Mouse (Mus musculus) liver, adult 2 months (tissue): ENCODE data around the gene Grm5. TPM values are rescaled to one million over a fixed set of nuclear protein-coding genes. Genes with fewer than 3 reads are reported as not detected.

Experiments used
- DNase-seq: peaks from one replicate; pipeline ENCODE4 v3.0.0-alpha.2; 2011; ENCODE audit warnings: low read depth, low spot score; ENCODE audit errors: extremely low read depth
- H3K27ac ChIP-seq: fragments of 200-500 bp; replicated peaks from 2 replicates; pipeline ENCODE4 v1.5.1; 2012; ENCODE audit warnings: low read depth, mild to moderate bottlenecking, control low read depth, inconsistent platforms, low read length; ENCODE audit not compliant: insufficient read depth
- H3K27me3 ChIP-seq: fragments of 200-500 bp; 2 replicates; pipeline ENCODE4 v1.6.1; 2012; ENCODE audit warnings: mild to moderate bottlenecking, moderate library complexity, low read length, inconsistent platforms; ENCODE audit not compliant: control insufficient read depth, insufficient read depth
- H3K36me3 ChIP-seq: fragments of 200-500 bp; 2 replicates; pipeline ENCODE4 v1.6.1; 2012; ENCODE audit warnings: low read length, inconsistent platforms; ENCODE audit not compliant: control insufficient read depth, insufficient read depth
- H3K4me1 ChIP-seq: fragments of 200-500 bp; 2 replicates; pipeline ENCODE4 v1.6.1; 2011; ENCODE audit warnings: low read length; ENCODE audit not compliant: control insufficient read depth, insufficient read depth
- H3K4me3 ChIP-seq: fragments of 200-500 bp; 2 replicates; pipeline ENCODE4 v1.5.1; 2011; ENCODE audit warnings: low read depth, mild to moderate bottlenecking, control low read depth, low read length, moderate library complexity; ENCODE audit not compliant: insufficient read depth
- H3K79me2 ChIP-seq: fragments of 200-500 bp; 2 replicates; pipeline ENCODE4 v1.6.1; 2012; ENCODE audit warnings: inconsistent platforms, mild to moderate bottlenecking, low read length, moderate library complexity; ENCODE audit not compliant: control insufficient read depth, insufficient read depth
- H3K9ac ChIP-seq: fragments of 200-500 bp; 2 replicates; pipeline ENCODE4 v1.6.1; 2012; ENCODE audit warnings: low read depth, mild to moderate bottlenecking, control low read depth, inconsistent platforms, low read length
- CTCF ChIP-seq: fragments of 200-500 bp; IDR thresholded peaks from 2 replicates; pipeline ENCODE4 v1.5.1; 2011; ENCODE audit warnings: low read depth, low read length, control low read depth
- POLR2A ChIP-seq: fragments of 200-500 bp; IDR thresholded peaks from 2 replicates; pipeline ENCODE4 v1.6.1; 2011; ENCODE audit warnings: low read length, control low read depth; ENCODE audit not compliant: insufficient read depth; ENCODE audit errors: extremely low read depth
- WGBS: fragments of 180-500 bp; shearing (Covaris S2); methylation state at CpG from one replicate; pipeline ENCODE4 v1.1.7; 2018; 5-methylcytosine and 5-hydroxymethylcytosine counted together
- polyA plus RNA-seq: library from polyadenylated mRNA; depleted of rRNA; stranded (reverse); fragments of >200 nt; gene quantifications from 2 replicates; pipeline ENCODE4 v1.2.3, GENCODE M21; 2012
- total RNA-seq: library from RNA; depleted of rRNA; stranded (reverse); fragments of >200 nt; gene quantifications from 2 replicates; pipeline ENCODE4 v1.2.3, GENCODE M21; 2014

The Grm5 gene
- total and polyA plus RNA-seq, 2 experiments = not detected

- H3K4me1 ChIP-seq = no peaks in the 10 kb centered on the region
- H3K36me3 ChIP-seq = no peaks in the 10 kb centered on the region
- whole genome bisulfite sequencing = 8% methylated on average over 1 of the region's 1 CpGs
- H3K27ac ChIP-seq = no peak overlapping the region
- no peaks in the 10 kb centered on the region; the same call in 1 of the 2 replicates for H3K27me3 ChIP-seq
- H3K79me2 ChIP-seq = no peaks in the 10 kb centered on the region
- TF ChIP-seq CTCF (no peak), POLR2A (no peak)
- no peak for DNase-seq
- no peak overlapping the region for H3K9ac ChIP-seq
- H3K4me3 ChIP-seq = no peak overlapping the region
These were observed 4.0 kb downstream of the Grm5 start for GRCm38 (mm10) chr7:87587976-87588375.

- no peaks in the 10 kb centered on the region for H3K27me3 ChIP-seq
- WGBS = 64% methylated on average over 2 of the region's 2 CpGs
- no peak for DNase-seq
These were observed 42.3 kb downstream of the Grm5 start for GRCm38 (mm10) chr7:87626251-87626650.

GRCm38 (mm10) chr7:87635530-87635929 lies 51.6 kb downstream of the Grm5 start:
- TF ChIP-seq POLR2A = no peak
- no peak for TF ChIP-seq CTCF
- DNase-seq = no peak
- Histone ChIP-seq H3K36me3 (no peaks in the 10 kb centered on the region), H3K9ac (no peak overlapping the region), H3K27ac (no peak overlapping the region), H3K4me1 (no peaks in the 10 kb centered on the region), H3K4me3 (no peak overlapping the region), H3K79me2 (no peaks in the 10 kb centered on the region), H3K27me3 (no peaks in the 10 kb centered on the region)
- WGBS = 58% methylated on average over 1 of the region's 1 CpGs

More at GRCm38 (mm10) chr7:87626251-87626650, 42.3 kb downstream of the Grm5 start:
- no peak overlapping the region for H3K27ac ChIP-seq
- no peak overlapping the region for H3K4me3 ChIP-seq
- H3K36me3 ChIP-seq = no peaks in the 10 kb centered on the region
- no peak for TF ChIP-seq POLR2A
- no peak for TF ChIP-seq CTCF
- no peaks in the 10 kb centered on the region for H3K4me1 ChIP-seq
- H3K79me2 ChIP-seq = no peaks in the 10 kb centered on the region
- no peak overlapping the region for H3K9ac ChIP-seq

- H3K36me3 ChIP-seq = no peaks in the 10 kb centered on the region
- H3K4me1 ChIP-seq = no peaks in the 10 kb centered on the region
- no peaks in the 10 kb centered on the region for H3K79me2 ChIP-seq
- H3K27me3 ChIP-seq = no peaks in the 10 kb centered on the region
- WGBS = 84% methylated on average over 3 of the region's 3 CpGs
- H3K9ac ChIP-seq = no peak overlapping the region
- no peak overlapping the region for H3K27ac ChIP-seq
- no peak for DNase-seq
- no peak overlapping the region for H3K4me3 ChIP-seq
- TF ChIP-seq CTCF (no peak), POLR2A (no peak)
These were observed 66.6 kb downstream of the Grm5 start for GRCm38 (mm10) chr7:87650610-87651009.

GRCm38 (mm10) chr7:87661794-87662193 lies 77.8 kb downstream of the Grm5 start:
- DNase-seq = no peak
- Histone ChIP-seq H3K4me1 (no peaks in the 10 kb centered on the region), H3K4me3 (no peak overlapping the region), H3K79me2 (no peaks in the 10 kb centered on the region), H3K27me3 (no peaks in the 10 kb centered on the region), H3K27ac (no peak overlapping the region), H3K36me3 (no peaks in the 10 kb centered on the region), H3K9ac (no peak overlapping the region)
- 47% methylated on average over 3 of the region's 3 CpGs for WGBS
- TF ChIP-seq CTCF = no peak
- TF ChIP-seq POLR2A = no peak

- TF ChIP-seq POLR2A = no peak
- TF ChIP-seq CTCF = no peak
These were observed 80.1 kb downstream of the Grm5 start for GRCm38 (mm10) chr7:87664041-87664440.

More at GRCm38 (mm10) chr7:87664041-87664440, 80.1 kb downstream of the Grm5 start:
- H3K4me3 ChIP-seq = no peak overlapping the region
- no peak overlapping the region for H3K9ac ChIP-seq
- no peak overlapping the region for H3K27ac ChIP-seq
- no peaks in the 10 kb centered on the region for H3K36me3 ChIP-seq
- no peaks in the 10 kb centered on the region for H3K4me1 ChIP-seq
- H3K79me2 ChIP-seq = no peaks in the 10 kb centered on the region
- H3K27me3 ChIP-seq = no peaks in the 10 kb centered on the region
- no peak for DNase-seq
- 58% methylated on average over 2 of the region's 2 CpGs for WGBS
